Mouse (Mus musculus): ENCODE measurements around the gene Grasp. TPM values are rescaled to one million over a fixed set of nuclear protein-coding genes. Genes with fewer than 3 reads are reported as not detected.
A peak's percentile ranks its signal among the peaks of the same experiment; 100 is the strongest.

The Grasp gene
- polyA plus RNA-seq, 1 experiment from 2014 or later, result 6.0 TPM

- 97% methylated on average over 8 of the region's 8 CpGs for WGBS
- Histone ChIP-seq H3K4me1 (peaks cover 48% of the 10 kb centered on the region), H3K27ac (no peak overlapping the region), H3K4me3 (no peak overlapping the region), H3K4me2 (replicated peaks) (no peak overlapping the region), H3K36me3 (peaks cover 15% of the 10 kb centered on the region), H3K9ac (no peak overlapping the region), H3K27me3 (no peaks in the 10 kb centered on the region), H3K9me3 (no peaks in the 10 kb centered on the region)
- ATAC-seq (ENCODE audit: low FRiP score, low read depth), result no peak
Observed at GRCm38 (mm10) chr15:101184300-101184699, 39.7 kb upstream of the Grasp start.

DNA sequence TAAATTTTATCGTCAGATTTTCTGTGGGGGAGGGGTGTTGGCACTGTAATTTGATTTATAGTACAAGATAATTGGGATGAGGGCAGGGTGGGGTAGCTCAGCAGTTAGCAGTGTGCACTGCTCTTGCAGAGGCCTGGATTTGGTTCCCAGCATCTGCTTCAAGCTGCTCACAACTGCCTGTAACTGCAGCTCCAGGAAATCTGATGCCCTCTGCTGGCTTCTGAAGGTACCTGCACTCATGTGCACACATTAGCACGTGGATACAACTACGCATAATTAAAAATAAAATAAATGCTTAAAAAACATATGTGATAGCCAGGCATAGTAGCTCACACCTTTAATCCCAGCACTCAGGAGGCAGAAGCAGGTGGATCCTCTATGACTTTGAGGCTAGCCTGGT, 38.4 kb upstream of the Grasp start:
- no peaks in the 10 kb centered on the region for H3K27me3 ChIP-seq
- H3K4me2 ChIP-seq (replicated peaks), result no peak overlapping the region
- peaks cover 15% of the 10 kb centered on the region for H3K36me3 ChIP-seq
- H3K4me3 ChIP-seq, result no peak overlapping the region
- WGBS, result 94% methylated on average over 3 of the region's 3 CpGs
- no peak overlapping the region for H3K9ac ChIP-seq
- H3K4me1 ChIP-seq, result peaks cover 40% of the 10 kb centered on the region
- ATAC-seq (ENCODE audit: low FRiP score, low read depth), result no peak
- no peaks in the 10 kb centered on the region for H3K9me3 ChIP-seq
- no peak overlapping the region for H3K27ac ChIP-seq

DNA sequence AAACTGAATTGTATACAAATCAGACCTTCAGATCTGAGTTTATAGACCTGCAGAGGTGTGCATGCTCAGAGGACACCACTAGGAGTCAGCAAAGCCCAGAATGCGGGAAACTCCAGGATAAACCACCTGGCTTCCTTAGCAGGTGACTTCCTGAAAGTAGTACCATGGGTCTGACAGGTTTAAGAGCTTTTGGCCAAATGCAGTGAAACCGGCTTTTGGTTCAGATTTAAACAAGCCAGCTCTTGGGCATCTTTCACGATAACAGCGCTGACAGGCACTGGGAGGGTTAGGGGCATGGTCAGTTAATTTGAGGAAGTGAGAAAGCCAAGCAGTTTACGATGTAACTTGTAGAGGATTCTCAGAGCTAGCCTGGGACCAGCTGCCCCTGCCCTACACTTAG, 36.1 kb upstream of the Grasp start:
- no peak overlapping the region for H3K27ac ChIP-seq
- ATAC-seq (ENCODE audit: low FRiP score, low read depth), result no peak
- 62% methylated on average over 5 of the region's 5 CpGs for WGBS
- H3K9ac ChIP-seq, result no peak overlapping the region
- H3K27me3 ChIP-seq, result no peaks in the 10 kb centered on the region
- H3K36me3 ChIP-seq, result peaks cover 15% of the 10 kb centered on the region
- H3K4me1 ChIP-seq, result peaks cover 39% of the 10 kb centered on the region
- H3K4me2 ChIP-seq (replicated peaks), result no peak overlapping the region
- no peak overlapping the region for H3K4me3 ChIP-seq
- no peaks in the 10 kb centered on the region for H3K9me3 ChIP-seq

- ATAC-seq (ENCODE audit: low FRiP score, low read depth), result no peak
- 73% methylated on average over 10 of the region's 10 CpGs for WGBS
- no peak overlapping the region for H3K27ac ChIP-seq
- no peaks in the 10 kb centered on the region for H3K9me3 ChIP-seq
- peaks cover 28% of the 10 kb centered on the region for H3K4me1 ChIP-seq
- H3K36me3 ChIP-seq, result peaks cover 31% of the 10 kb centered on the region
- H3K27me3 ChIP-seq, result no peaks in the 10 kb centered on the region
- H3K9ac ChIP-seq, result no peak overlapping the region
- H3K4me3 ChIP-seq, result no peak overlapping the region
- no peak overlapping the region for H3K4me2 ChIP-seq (replicated peaks)
Observed at GRCm38 (mm10) chr15:101189981-101190761, 33.8 kb upstream of the Grasp start.

DNA sequence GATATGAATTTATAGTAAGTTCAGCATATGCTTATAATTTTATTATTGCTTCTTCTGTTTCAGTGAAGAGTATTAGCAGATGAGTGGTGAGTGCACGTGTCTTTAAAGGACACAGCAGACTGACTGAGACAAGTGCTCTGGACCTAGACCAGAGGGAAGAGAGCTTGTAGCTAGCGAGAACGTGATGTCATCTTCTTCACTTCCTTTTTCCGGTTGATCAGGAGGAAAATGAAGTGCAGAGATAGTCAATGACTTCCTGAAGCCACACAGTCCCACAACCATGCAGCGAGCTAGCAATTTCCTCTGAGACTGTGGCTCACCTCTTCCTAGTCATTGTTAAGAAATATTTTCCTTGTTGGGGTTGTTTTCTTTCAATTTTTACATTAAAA, 33.2 kb upstream of the Grasp start:
- no peak overlapping the region; the same call in 1 of the 2 replicates for H3K27ac ChIP-seq
- no peaks in the 10 kb centered on the region for H3K9me3 ChIP-seq
- no peaks in the 10 kb centered on the region for H3K27me3 ChIP-seq
- no peak overlapping the region for H3K4me3 ChIP-seq
- H3K4me1 ChIP-seq, result peaks cover 28% of the 10 kb centered on the region
- no peak overlapping the region for H3K4me2 ChIP-seq (replicated peaks)
- ATAC-seq (ENCODE audit: low FRiP score, low read depth), result no peak
- WGBS, result 78% methylated on average over 5 of the region's 5 CpGs
- peaks cover 34% of the 10 kb centered on the region for H3K36me3 ChIP-seq
- no peak overlapping the region for H3K9ac ChIP-seq

GRCm38 (mm10) chr15:101191459-101192259, 32.3 kb upstream of the Grasp start:
- H3K9me3 ChIP-seq, result no peaks in the 10 kb centered on the region
- peak overlapping the region; percentile 45; the same call in 1 of the 2 replicates for H3K27ac ChIP-seq
- H3K4me3 ChIP-seq, result no peak overlapping the region
- peaks cover 28% of the 10 kb centered on the region for H3K4me1 ChIP-seq
- WGBS, result 42% methylated on average over 13 of the region's 13 CpGs
- no peaks in the 10 kb centered on the region for H3K27me3 ChIP-seq
- H3K9ac ChIP-seq, result no peak overlapping the region
- no peak overlapping the region for H3K4me2 ChIP-seq (replicated peaks)
- peaks cover 36% of the 10 kb centered on the region for H3K36me3 ChIP-seq
- no peak for ATAC-seq (ENCODE audit: low FRiP score, low read depth)

DNA sequence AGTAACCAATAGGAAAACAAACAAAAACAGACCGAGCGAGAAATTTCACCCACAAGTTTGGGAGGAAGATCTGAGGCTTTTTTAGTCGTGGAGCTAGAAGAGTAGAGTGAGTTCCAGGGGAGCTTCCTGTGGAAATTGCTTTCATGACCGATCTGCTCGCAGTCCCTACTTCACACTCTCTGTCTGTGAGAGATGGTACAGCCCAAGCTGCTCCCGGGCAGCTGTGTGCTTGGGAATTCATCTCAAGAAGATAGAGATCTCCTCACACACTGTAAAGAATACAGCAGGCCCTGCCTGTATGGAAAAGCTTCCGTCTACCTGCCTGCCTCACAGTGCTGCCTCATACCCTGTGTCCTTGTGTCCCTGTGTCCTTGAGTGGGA, 31.7 kb upstream of the Grasp start:
- ATAC-seq (ENCODE audit: low FRiP score, low read depth), result no peak
- H3K27ac ChIP-seq, result no peak overlapping the region
- WGBS, result 59% methylated on average over 7 of the region's 7 CpGs
- H3K36me3 ChIP-seq, result peaks cover 40% of the 10 kb centered on the region
- H3K9ac ChIP-seq, result no peak overlapping the region
- no peaks in the 10 kb centered on the region for H3K9me3 ChIP-seq
- peaks cover 28% of the 10 kb centered on the region for H3K4me1 ChIP-seq
- no peak overlapping the region for H3K4me3 ChIP-seq
- H3K27me3 ChIP-seq, result no peaks in the 10 kb centered on the region
- no peak overlapping the region for H3K4me2 ChIP-seq (replicated peaks)

DNA sequence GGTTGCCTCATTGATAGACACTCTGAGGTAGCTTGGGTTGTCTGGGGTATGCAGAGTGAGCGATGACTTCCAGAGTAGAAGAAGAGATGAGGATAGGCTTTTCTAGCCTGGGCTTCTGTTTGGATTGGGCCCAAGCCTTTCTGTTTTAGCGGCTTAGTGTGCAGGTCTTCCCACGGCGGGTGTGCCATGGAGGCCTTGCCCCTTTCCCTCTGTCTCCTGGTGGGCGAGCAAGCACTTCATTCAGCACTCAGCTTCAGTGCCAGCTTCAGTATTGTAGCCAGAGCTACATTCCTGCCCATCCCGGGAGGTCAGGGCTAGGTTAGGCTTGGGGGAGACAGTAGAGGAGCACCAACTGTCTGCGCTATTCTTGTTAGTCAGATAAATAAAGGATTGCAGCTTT, 31.3 kb upstream of the Grasp start:
- Histone ChIP-seq H3K36me3 (peaks cover 42% of the 10 kb centered on the region), H3K4me3 (no peak overlapping the region), H3K9me3 (no peaks in the 10 kb centered on the region), H3K27ac (no peak overlapping the region), H3K4me2 (replicated peaks) (no peak overlapping the region), H3K4me1 (peaks cover 28% of the 10 kb centered on the region), H3K9ac (no peak overlapping the region), H3K27me3 (no peaks in the 10 kb centered on the region)
- WGBS, result 91% methylated on average over 7 of the region's 7 CpGs
- no peak for ATAC-seq (ENCODE audit: low FRiP score, low read depth)

- H3K4me1 ChIP-seq, result peaks cover 28% of the 10 kb centered on the region
- ATAC-seq (ENCODE audit: low FRiP score, low read depth), result no peak
- H3K4me2 ChIP-seq (replicated peaks), result no peak overlapping the region
- H3K4me3 ChIP-seq, result no peak overlapping the region
- 91% methylated on average over 6 of the region's 6 CpGs for WGBS
- H3K27ac ChIP-seq, result no peak overlapping the region
- no peaks in the 10 kb centered on the region for H3K27me3 ChIP-seq
- no peak overlapping the region for H3K9ac ChIP-seq
- H3K36me3 ChIP-seq, result peaks cover 55% of the 10 kb centered on the region
- no peaks in the 10 kb centered on the region for H3K9me3 ChIP-seq
Observed at GRCm38 (mm10) chr15:101193971-101194370, 30.0 kb upstream of the Grasp start.

DNA sequence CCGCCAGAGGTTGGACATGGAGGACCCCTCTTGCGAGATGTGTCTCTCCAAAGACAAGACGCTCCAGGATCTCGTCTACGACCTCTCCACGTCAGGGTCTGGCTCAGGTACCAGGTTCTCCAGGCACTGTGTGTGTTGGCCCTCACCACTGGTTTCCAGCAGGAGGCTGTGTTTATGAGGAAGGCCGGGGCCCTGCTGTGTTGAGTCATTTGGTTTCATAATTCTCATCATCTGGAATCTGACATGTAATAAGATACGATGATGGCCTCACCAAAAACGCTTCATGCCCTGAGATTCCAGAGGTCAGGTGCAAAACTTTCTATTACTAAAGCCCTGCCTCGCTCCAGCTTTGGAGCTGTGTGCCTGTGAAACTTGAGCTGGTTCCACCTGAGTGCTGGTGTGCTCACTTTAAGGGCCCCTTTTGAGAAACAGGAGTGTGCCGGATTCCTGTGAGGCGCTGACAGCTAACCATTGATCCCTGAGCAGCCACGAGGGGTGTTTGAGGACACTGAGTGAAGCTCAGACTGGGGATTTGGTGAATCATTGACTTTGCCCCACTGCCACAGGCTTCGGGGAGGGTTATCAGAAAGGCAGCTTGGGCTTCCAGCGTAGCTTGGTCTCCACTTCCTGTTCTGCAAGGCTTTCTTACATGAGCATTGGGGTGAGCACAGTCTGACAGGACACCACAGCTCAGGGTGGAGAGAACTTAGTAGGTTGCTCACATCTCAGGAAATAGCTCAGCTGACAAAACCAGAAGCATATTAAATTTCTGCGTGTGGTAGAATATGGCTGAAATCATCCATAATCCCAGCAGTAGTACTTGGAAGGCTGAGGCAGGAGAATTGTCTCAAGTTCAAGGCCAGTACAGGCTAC, 28.8 kb upstream of the Grasp start:
- Histone ChIP-seq H3K4me1 (peaks cover 28% of the 10 kb centered on the region), H3K27ac (no peak overlapping the region), H3K4me2 (replicated peaks) (no peak overlapping the region), H3K9me3 (no peaks in the 10 kb centered on the region), H3K36me3 (peaks cover 65% of the 10 kb centered on the region), H3K9ac (no peak overlapping the region), H3K27me3 (no peaks in the 10 kb centered on the region), H3K4me3 (no peak overlapping the region)
- ATAC-seq (ENCODE audit: low FRiP score, low read depth), result no peak
- WGBS, result 88% methylated on average over 16 of the region's 16 CpGs

GRCm38 (mm10) chr15:101196079-101196795, 27.8 kb upstream of the Grasp start:
- Histone ChIP-seq H3K36me3 (peaks cover 76% of the 10 kb centered on the region), H3K4me1 (peaks cover 19% of the 10 kb centered on the region), H3K4me3 (no peak overlapping the region), H3K27ac (no peak overlapping the region), H3K9me3 (0 out of 2 replicates have a peak, but pooled peaks cover 7% of the 10 kb centered on the region), H3K27me3 (no peaks in the 10 kb centered on the region), H3K9ac (no peak overlapping the region), H3K4me2 (replicated peaks) (no peak overlapping the region)
- no peak for ATAC-seq (ENCODE audit: low FRiP score, low read depth)
- WGBS, result 94% methylated on average over 8 of the region's 8 CpGs

Data from limb, embryonic 13.5 days (tissue).